Mouse (Mus musculus) MEL-GATA-1-ER (cell line): ENCODE measurements around the gene Exoc6b.
A peak's percentile ranks its signal among the peaks of the same experiment; 100 is the strongest.

Experiments
- DNase-seq: peaks from one replicate; pipeline ENCODE4 v3.0.0-alpha.2; 2012; ENCODE audit warnings: low read depth; ENCODE audit errors: extremely low read depth

Exoc6b gene

DNA sequence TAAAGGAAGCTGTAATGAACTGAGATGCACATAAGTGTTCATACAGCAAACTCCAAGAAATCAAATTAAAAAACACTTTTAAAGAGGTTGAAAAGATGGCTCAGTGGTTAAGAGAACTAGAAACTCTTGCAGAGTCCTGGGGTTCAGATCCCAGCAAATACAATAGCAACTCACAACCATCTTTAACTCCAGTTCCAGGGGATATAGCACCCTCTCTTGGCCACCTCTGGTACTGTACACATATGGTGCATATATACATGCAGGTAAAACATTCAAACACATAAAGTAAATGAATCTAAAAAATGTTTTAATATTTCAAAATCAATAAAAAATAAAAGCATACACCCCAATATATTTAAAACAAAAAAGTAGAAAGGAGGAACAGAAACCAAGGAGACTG, 73.9 kb downstream of the Exoc6b start:
- DNase-seq, result no peak

DNA sequence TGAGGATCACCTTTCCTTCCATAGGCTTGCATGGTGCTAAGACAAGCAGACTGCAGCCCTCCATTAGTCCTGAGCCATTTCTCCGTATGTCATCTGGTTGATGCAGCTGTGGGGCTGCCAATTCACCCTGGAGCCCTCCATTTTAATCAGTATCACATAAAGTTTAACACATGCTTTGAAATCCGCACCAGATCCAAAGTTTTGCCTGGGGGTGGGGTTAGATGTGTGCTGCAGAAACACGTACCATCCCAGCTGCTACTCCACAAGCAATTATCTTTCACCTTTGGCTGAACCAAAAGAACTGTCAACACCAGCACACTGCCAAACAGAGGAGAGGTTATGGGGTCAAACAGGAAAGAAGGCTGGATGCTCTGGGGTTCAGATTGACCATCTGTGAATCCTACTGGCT, 92.7 kb downstream of the Exoc6b start:
- no peak for DNase-seq

DNA sequence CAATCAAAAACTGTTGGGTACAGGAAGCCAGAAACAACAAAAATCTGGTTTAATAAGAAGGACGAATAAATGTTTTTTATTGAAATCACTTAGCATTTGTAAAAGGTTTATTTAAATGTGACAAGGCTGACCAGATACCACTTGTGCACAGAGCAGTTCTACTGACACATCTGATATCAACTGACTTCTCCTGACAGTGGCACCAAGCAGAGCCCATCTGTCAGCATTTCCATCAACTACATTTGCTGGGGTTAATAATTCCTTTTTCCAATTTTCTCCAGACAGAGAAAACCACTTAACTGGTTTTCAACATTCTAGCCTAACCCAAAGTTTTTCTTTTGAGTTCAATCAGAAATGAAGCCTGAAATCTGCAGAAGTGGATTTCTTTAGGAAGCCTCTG, 100.8 kb downstream of the Exoc6b start:
- DNase-seq, result no peak

DNA sequence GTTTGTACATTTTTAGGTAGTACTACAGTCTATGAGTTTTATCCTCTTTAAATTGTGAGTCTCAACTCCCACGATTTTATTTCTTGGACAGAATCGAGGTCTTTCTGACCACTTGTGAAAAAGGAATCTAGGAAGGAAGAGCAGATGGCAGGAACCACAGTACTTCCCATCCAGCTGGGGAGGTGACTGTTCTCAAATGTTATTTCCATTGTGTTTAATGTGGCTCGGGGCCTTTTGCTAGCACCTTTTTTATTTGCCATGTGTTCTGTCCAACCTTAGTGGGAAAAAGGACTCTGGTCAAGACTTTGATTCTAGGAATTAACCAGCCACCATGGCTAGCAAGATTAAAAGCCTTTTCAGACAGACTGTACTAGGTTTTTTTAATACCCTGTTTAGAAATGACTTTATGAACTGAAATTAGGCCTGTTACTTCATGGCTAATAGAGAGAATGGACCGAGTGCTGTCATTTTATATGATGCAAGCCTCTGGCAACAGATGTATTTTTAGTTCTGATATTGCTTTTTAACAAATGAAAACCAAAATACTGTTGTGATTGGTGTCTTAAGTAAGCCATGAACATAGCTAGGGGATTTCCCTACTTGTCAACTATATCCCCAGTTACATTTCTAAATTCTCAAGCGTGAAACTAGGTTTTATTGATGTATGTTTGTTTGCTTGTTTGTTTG, 104.4 kb downstream of the Exoc6b start:
- DNase-seq, result no peak

DNA sequence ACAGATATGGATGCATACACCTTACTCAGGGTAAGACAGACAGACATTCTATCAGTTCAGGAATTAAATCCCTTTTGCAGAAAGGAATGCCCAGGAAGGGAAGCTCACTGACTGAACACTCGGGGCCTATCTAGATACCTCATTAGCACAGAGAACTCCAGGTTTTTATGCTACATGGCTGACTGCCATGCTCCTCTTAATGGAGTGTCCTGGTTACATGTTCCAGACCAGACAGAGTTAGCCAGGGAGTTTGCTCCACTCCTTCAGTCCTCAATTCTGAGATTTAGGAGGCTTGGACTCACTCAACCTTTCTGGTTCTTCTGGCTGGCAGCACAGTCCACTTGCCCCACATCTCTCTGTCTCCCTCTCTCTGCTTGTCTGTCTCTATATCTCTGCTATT, 106.3 kb downstream of the Exoc6b start:
- no peak for DNase-seq

DNA sequence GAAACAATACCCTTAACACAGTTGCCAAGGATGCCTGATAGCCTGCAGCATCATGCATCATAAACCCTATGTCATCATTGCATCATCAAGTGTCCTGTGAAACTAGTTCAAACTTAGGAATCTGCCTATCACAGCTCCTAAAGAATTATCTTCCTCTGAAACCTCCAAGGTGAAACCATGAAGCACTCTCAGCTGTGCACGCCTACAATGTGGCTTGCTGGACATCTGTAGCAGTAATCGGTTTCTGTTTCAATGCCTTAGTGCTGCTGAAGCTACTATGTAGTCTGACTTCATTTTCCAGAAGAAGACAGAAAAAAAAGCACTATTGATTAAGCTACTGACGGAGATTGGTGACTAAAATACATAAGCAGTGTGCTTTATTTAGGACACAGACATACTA, 107.5 kb downstream of the Exoc6b start:
- DNase-seq, result no peak

DNA sequence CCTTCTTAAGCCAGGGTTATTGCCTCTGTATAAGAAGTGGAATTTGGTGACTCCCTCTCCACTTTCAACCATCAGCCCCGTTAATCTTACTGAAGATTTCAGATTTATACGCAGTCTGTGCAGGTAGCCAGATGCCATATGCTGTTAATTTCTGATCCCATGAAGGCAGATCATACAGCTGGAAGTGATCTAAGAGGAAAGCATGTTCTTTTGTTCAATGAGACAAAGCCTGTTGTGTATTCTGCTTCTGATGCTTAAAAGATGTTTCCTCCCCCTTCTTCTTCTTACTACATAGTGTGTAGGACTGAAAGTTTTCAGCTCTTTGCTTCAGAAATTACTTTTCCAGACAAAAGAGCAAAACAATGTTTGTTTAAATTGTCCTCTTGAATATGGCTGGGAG, 109.8 kb downstream of the Exoc6b start:
- no peak for DNase-seq

DNA sequence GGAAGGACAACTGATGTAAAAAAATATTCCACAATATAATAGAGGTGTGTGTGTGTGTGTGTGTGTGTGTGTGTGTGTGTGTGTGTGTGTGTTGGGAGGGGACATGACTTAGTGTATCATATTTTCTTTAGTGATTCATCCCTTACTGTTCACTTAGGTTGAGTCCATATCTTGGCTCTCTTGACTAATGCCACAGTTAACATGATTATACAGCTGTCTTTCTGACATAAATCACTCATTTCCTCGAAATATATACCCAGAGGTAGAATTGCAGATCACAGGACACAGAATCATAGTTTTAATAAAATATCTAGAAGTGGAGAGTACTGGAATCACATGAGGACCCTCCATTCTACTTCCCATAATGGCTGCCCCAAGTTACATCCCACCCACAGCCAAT, 117.7 kb downstream of the Exoc6b start:
- no peak for DNase-seq

DNA sequence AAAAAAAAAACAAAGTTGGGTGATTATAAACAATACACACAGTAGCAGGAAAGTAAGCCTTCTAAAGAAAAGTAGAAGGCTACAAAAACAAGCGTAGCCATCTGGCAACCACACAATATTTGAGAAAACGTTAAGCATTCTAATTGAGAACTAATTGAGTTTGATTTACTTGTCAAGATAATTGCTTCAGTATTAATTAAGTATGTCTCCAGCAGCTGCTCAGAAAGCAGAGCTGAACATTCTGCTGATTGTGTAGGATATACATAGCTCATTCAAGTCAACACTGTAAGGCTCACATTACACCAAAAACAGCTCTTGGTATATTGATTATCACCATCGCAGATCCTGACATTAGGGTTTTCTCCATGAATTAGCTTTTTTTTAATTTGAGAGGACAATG, 122.7 kb downstream of the Exoc6b start:
- no peak for DNase-seq

DNA sequence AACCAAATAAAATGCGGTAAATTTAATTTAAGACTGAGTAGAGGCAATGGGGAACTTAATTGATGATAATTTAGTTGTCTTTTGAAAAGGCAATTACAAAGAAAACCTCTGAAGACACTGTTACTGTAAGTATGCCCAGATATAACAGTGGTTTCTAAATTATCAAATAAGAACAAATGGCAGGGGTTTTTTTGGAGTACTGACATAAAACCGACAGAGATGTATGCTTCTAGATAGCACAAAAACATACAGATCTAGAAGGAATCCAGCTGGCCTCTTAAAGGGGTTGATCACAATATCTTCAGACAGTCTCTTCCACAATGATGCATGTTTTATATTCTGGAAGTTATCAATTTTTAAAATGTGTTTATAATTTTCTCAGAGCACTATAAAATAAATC, 123.2 kb downstream of the Exoc6b start:
- DNase-seq, result no peak

DNA sequence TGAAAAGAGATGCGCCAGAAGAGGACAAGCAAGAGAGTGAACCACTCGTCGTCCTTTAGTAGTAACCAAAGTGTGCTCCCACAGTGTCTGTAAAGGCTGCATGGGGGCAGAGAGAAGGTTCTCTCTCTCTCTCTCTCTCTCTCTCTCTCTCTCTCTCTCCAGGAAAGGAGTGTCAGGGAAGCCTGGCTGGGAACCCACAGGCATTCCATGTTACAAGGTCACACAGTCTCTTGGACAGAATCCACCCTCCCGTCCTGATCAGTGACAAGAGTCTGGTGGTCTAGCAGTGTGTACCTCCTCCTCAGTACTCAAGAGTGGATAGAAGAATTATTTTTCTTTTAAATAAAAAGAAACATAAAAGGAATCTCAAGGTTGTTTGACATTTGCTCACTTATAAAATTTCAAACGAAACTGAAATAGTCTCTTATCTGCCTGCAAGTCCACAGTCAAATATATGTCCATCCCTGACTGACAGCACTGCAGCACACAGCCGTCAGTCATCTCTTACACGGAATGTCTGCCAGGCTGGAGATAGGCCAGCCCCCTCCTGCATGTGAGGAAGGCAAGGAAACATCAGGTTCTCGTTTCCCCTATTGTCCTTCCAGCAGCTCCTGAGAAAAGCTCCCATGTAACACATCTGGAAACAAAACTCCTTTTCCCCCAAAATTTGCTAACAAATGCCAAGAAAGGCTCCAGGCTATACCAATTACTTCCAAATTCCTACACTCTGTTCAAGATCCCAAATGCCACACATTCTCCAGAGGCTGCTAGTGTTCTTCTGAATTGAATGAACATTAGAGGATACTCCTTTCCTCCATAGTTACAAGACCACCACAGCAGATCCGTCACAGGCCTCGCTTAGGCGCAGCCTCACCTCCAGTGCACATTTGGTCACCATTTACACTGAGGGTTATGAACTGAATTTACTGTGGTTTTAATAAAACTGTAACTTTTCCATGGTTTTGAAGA, 136.1 kb downstream of the Exoc6b start:
- no peak for DNase-seq

DNA sequence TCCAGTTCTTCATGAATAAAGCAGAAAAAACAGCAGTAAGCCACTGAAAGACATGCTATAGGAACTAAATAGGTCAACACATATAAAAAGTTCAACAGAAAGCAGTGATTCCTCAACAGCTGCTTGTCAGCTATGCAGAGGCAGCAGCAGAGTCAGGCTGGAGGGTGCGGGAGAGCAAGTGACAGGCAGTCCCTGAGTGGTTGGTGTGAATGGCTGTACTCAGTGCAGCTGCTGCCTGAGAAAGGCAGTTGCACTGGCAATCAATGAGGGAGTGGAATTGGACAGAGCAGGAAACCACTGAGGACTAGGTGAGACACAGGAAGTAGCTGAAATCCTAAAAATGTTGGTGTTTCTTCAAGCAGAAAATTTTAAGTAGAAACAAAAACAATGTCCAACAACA, 138.3 kb downstream of the Exoc6b start:
- DNase-seq, result no peak

DNA sequence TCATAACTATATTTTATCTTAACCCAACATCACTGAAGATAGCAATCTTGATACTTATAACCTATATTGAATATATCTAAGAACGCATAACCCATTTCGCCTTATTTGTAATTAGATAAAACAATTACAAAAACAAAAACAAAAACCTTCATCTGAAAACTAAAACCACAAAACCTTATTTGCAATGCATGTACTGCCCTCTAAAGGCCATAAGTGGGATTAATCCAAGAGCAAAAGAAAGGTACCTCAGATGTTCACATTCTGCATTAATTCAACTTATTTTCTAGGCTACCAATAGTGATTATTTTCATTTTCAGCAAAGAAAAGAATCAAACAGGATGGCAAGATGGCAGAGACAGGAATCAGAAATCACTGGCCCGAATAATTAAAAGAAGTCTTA, 143.2 kb downstream of the Exoc6b start:
- DNase-seq, result peak; percentile 21

DNA sequence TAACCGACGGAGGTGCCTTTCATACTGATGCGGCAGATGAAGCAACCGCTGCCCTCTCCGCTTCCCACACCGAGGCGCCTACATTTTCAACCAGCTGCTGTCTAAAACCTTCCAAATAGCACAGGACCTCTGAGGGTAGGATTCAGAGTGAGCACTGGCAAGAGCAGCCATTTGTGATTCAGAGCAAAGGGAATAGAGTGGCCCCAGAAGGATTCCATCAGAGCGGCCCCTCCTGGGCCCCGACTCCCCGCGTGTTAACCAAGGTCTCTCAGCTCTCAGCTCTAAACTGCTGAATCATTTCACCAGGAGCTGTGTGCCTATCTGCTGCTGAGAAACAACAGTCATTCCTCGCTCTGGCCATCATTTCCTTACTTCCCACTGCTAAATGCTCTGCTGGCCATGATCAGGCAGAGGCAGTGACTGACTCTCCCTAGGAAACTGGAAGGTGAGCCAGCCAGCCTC, 145.5 kb downstream of the Exoc6b start:
- peak; percentile 7 for DNase-seq

DNA sequence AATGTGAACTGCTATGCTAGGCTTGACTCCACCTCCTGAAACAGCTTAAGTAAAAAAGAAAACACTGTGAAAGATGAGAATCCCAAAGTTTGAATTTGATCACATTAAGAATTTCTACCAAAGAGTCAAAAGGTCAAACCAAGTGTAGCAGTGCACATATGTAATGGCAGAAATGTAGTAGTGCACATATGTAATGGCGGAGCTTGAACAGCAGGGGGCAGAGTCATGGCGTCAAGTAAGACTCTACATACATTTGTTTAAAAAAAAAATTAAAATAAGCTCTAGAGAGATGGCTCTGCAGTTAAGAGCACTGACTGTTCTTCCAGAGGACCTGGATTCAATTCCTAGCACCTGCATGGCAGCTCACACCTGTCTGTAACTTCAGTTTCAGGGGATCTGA, 153.0 kb downstream of the Exoc6b start:
- DNase-seq, result peak; percentile 28

DNA sequence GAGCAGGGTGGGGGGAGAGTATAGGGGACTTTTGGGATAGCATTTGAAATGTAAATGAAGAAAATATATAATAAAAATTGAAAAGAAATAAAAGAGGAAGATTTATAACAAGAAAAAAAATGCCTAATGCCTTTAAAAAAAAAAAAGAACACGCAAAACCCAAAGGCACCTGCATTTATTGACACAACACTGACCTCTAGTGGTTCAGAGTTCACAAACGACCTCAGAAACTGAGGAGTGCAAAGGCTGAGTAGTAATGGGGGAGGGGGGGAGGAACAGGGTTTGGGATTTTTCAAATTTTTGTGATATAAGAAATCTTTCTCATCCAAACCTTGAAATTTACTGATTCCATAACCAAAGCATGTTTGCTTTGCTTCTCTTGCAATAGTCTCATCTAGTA, 156.9 kb downstream of the Exoc6b start:
- DNase-seq, result no peak

DNA sequence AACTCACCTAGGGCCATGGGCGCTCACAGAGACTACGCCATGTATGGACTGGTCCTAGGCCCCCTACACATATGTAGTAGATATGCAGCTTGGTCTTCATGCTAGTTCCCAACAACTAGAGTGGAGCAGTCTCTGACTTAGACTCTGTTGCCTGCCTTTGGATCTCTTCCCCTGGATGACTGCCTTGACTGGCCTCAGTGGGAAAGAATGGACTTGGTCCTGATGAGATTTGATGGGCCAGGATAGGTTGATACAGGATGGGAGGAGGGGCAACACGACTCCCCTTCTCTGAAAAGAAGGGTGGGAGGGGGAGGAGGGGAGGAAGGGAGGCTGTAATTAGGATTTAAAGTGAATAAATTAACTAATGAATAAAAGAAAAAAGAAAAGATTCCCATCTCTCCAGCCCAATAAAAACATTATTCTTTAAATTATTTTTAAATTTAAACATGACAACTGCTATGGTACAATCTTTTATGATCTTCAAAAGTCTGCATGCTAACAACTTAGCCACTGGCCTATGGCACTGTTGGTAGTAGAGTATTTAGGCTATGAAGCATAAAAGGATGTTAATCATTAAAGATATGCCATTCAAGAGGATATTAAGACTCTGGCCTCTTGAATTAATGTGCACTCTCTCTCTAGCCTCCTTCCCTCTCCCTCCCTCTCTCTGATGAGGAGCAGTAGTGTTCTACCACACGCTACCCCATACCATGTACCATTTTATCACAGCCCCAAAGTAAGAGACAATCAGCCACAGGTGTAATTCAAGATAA, 170.1 kb downstream of the Exoc6b start:
- DNase-seq, result no peak

DNA sequence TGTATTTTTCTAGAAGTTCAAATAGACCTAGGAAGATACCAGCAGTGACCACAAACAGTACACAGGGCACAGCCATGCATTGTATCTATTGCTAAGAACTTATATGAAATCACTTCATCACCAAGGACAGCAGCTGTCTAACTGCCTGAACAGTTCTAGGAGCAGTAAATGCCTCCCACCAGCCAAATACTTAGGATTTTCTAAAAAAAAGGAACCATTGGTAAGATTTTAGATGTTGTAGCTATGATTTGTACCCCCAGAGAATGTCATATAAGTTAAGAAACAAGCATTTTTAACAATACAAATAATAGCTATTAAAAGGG, 175.6 kb downstream of the Exoc6b start:
- no peak for DNase-seq

DNA sequence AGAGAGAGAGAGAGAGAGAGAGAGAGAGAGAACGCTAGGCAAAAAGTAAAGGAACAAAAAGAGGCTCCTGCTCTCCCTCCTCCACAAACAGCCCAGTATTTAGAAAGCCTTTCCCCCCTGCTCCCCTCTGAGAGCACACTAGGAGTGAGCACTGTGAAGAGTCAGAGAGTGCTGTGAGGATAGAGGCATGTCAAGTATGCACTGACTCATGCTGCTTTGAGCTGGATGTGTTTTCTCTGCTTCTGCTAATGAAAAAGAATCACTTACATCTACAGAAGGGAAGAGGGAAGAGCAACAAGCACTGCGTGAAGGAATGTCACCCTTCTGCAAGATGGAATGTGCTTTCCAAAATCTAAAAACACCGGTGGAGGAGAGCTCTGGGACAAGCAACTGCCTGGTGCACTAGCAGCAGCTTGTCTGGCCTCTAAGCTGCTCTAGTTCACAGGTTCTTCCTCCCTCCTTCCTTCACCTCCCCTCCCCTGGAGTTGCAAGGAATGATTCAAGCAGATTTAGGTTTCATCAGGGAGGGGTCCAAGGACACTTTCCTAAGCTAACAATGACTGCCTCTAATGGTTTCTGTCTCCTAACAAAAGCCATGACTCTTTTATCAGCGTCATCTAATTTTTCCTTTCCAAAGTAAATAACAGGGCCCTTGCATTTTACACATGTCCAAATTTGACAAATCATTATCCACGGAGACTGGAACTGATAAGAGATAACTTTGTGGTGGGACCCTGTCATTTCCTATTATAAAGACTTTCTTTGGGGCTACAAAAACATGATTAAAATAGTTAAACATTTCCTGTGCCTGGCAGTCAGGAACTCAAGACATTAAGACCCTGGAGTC, 176.2 kb downstream of the Exoc6b start:
- no peak for DNase-seq

DNA sequence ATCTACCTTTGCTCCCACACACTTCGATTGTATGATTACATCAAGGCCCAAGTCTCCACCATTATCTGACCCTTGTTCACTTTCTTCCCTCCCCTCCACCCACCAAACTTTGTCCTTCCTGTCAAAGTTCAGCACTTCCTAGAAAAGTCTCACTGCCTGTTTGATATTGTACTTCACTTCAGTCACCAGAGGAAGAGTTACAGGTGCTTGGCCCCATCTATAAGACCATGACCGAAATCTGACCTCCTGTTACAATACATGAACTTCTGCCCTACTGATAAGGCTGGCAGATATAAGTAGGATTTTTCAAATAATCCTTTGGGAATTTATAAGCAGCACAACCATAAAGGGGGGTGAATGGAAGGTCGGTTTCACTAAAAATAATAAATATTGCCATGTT, 182.8 kb downstream of the Exoc6b start:
- DNase-seq, result no peak

DNA sequence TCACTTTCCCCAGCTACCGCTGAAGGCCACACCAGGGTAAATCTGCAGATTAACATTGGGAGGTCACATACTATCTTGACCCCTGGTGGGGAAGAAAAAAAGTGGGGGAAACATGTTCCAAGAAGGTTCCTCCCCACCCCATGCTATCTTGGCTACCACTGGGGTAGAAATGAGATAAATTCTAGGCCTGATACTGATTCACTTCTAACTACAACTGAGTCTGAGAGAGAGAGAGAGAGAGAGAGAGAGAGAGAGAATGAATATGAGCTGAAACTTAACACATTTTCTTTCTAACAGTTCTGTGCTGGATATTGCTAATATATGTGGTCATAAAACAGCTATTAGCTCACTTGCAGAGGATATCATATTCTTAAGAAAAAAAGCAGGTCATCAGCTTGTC, 184.2 kb downstream of the Exoc6b start:
- no peak for DNase-seq
